Mouse (Mus musculus) megakaryocyte-erythroid progenitor cell, adult 5-6 weeks (primary cell): ENCODE data around the gene Cfap206. TPM values are rescaled to one million over a fixed set of nuclear protein-coding genes. Genes with fewer than 3 reads are reported as not detected.
A peak's percentile ranks its signal among the peaks of the same experiment; 100 is the strongest.

ENCODE experiments used
- ATAC-seq: replicated peaks from 2 replicates; pipeline ENCODE4 v1.8.0; 2016; ENCODE audit warnings: mild to moderate bottlenecking, inconsistent platforms; ENCODE audit not compliant: severe bottlenecking, poor library complexity, low FRiP score, low TSS enrichment
- total RNA-seq, 2 experiments: library from RNA; stranded (forward) in 1 of 2; stranded (reverse) in 1 of 2; fragments of 200-1000, 215-1000 nt in 1 of 2; fragments of >200 nt in 1 of 2; fragmentation: Nextera tagmentation in 1 of 2; gene quantifications; 2 replicates each; pipeline ENCODE4 v1.2.3; 2014 to 2017

Cfap206 gene
- total RNA-seq, 2 experiments from 2014 or later, result not detected

- ATAC-seq, result peak; percentile 92
Measured at GRCm38 (mm10) chr4:34686874-34687567, 43.0 kb downstream of the Cfap206 start, which contains the start of gene Slc35a1. TSS of gene Slc35a1 (minus strand) at chr4:34687438.

GRCm38 (mm10) chr4:34680530-34680929 is 49.5 kb downstream of the Cfap206 start:
- ATAC-seq, result peak; percentile 59

- no peak for ATAC-seq
Measured at GRCm38 (mm10) chr4:34673721-34674120, 56.3 kb downstream of the Cfap206 start.

GRCm38 (mm10) chr4:34667923-34668322 is 62.1 kb downstream of the Cfap206 start:
- ATAC-seq, result no peak

GRCm38 (mm10) chr4:34661927-34662326 is 68.1 kb downstream of the Cfap206 start:
- ATAC-seq, result no peak

- no peak for ATAC-seq
Measured at GRCm38 (mm10) chr4:34661514-34661913, 68.5 kb downstream of the Cfap206 start.

GRCm38 (mm10) chr4:34659012-34659411 is 71.0 kb downstream of the Cfap206 start:
- no peak for ATAC-seq

DNA sequence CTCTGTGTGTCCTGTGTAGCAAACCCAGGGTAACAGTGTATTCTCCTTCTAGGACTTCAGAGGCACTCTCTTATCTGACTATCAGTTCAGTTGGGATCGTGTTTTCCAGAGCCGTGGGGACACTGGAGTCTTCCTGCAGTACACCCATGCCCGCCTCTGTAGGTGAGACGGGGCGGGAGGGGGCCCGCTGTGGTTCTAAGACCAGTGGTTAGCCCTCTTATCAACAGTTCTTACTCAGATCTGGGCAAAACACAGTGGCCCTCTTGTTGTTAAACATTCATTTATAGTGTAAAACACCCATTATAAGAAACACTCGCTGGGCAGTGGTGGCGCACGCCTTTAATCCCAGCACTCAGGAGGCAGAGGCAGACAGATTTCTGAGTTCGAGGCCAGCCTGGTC is 73.9 kb downstream of the Cfap206 start:
- no peak for ATAC-seq

DNA sequence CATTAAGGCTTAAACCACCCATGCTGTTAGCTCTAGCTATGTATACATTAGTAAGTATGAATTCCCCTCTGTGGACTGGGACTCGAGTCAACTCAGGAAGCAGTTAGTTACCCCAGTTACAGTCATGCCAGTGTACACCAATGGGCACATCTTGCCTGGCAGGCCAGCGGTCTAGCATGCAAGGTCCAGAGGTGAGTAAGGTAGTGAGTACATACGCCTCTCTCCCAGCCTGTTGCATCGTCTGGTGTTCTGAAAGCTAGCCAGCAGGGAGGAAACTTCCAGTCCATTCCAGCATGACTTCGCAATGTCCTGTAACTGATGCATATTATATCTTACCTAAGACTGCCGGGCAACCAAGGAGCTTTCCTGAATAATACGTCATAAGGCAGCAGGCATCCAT is 76.8 kb downstream of the Cfap206 start:
- ATAC-seq, result no peak

DNA sequence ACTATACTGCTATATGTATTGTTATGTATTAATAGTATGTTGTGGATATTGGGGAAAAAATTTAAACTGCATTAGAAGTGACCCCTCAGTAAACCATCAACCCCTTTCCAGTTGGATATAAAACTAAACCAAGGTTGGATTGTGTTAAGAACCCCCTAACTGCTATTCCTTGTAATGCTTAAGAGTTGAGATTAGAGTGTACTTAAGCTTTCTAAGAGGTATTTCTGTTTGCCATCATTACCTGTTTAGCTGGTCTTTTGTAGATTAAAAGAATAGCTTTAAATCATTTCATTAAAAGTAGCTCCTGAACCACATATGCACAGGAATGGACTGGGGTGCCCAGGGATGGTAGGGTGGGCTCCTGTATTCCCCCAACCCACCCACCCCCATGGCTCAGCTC is 85.2 kb downstream of the Cfap206 start:
- ATAC-seq, result no peak

GRCm38 (mm10) chr4:34640731-34641130 is 89.3 kb downstream of the Cfap206 start:
- ATAC-seq, result no peak

DNA sequence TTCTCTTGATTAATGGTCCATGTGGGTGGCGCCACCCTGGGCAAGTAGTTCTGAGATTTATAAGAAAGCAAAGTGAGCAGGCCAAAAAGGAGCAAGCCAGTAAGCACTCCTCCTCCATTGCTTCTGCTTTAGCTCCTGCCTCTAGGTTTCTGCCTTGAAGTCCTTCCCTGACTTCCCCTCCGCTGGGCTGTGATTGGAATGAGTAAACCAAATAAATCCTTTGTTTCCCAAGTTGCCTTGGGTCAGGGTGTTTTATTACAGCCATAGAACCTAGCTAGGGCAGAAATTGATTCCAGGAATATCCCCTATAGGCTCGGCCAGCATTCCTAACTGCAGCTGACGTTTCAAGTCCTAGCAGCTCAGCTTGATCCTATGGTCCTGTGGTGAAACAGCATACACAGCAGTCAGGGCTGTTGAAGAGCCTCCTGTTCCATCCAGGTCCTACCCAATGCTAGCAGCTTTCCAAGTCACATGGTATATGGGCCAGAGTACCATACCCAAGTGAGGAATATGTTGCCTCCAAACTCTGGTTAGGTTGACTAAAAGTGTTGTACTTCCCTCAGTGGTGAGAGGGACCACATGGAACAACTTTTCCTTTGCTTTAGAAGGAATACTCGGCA is 90.2 kb downstream of the Cfap206 start:
- ATAC-seq, result no peak

Other genes starting within 250 kb of the Cfap206 start
- 37.6 and 38.2 TPM in 2 replicates for gene Akirin2, start 179.3 kb downstream of the Cfap206 start, total RNA-seq (2014; fragmentation: Nextera tagmentation)
- 34.5 and 48.6 TPM in 2 replicates for gene Akirin2, start 179.3 kb downstream of the Cfap206 start, total RNA-seq (2017)
- gene Orc3, start 115.3 kb downstream of the Cfap206 start, total RNA-seq (2014; fragmentation: Nextera tagmentation), result 110 and 116 TPM in 2 replicates
- 106 and 107 TPM in 2 replicates for gene Orc3, start 115.3 kb downstream of the Cfap206 start, total RNA-seq (2017)
- gene Rars2, start 115.2 kb downstream of the Cfap206 start, total RNA-seq (2014; fragmentation: Nextera tagmentation), result 32.4 and 39.2 TPM in 2 replicates
- gene Rars2, start 115.2 kb downstream of the Cfap206 start, total RNA-seq (2017), result 53.6 and 66.6 TPM in 2 replicates
- 24.4 and 26.3 TPM in 2 replicates for gene Slc35a1, start 42.8 kb downstream of the Cfap206 start, total RNA-seq (2014; fragmentation: Nextera tagmentation)
- gene Slc35a1, start 42.8 kb downstream of the Cfap206 start, total RNA-seq (2017), result 24.8 and 29.1 TPM in 2 replicates
- not detected in 2 replicates for gene Gm136, start 26.1 kb upstream of the Cfap206 start, total RNA-seq (2014; fragmentation: Nextera tagmentation)
- gene Gm136, start 26.1 kb upstream of the Cfap206 start, total RNA-seq (2017), result not detected in 2 replicates
- 48.8 and 60.4 TPM in 2 replicates for gene Smim8, start 48.2 kb upstream of the Cfap206 start, total RNA-seq (2014; fragmentation: Nextera tagmentation)
- gene Smim8, start 48.2 kb upstream of the Cfap206 start, total RNA-seq (2017), result 38.2 and 62.6 TPM in 2 replicates
- gene Zfp292, start 152.8 kb upstream of the Cfap206 start, total RNA-seq (2014; fragmentation: Nextera tagmentation), result 25.4 and 35.3 TPM in 2 replicates
- 21.8 and 37.4 TPM in 2 replicates for gene Zfp292, start 152.8 kb upstream of the Cfap206 start, total RNA-seq (2017)
- gene Cga, start 163.6 kb upstream of the Cfap206 start, total RNA-seq (2014; fragmentation: Nextera tagmentation), result 2.5 TPM in 1 of 2 replicates, not detected in the other
- gene Cga, start 163.6 kb upstream of the Cfap206 start, total RNA-seq (2017), result not detected in 2 replicates